Mouse (Mus musculus) CH12.LX (cell line): ENCODE measurements around the gene Cyp2a12. TPM values are rescaled to one million over a fixed set of nuclear protein-coding genes. Genes with fewer than 3 reads are reported as not detected.
"Not testable (repeated sequence)": the region's sequence is repeated elsewhere in the genome, so short reads cannot be mapped to it uniquely, and the experiment has no call there.

Source experiments
- DNase-seq: peaks from one replicate; pipeline ENCODE4 v3.0.0-alpha.2; 2013; ENCODE audit errors: extremely low read depth
- H3K27ac ChIP-seq: 2 replicates; pipeline ENCODE4 v1.5.1; 2012; ENCODE audit warnings: low read depth, mild to moderate bottlenecking, control low read depth, moderate library complexity; ENCODE audit not compliant: insufficient read depth
- H3K27me3 ChIP-seq: replicated peaks from 2 replicates; pipeline ENCODE3; 2012; ENCODE audit warnings: inconsistent platforms
- H3K36me3 ChIP-seq, 2 experiments: replicated peaks in 1 of 2; 2 replicates each; pipeline versions ENCODE3 to v1.6.1; 2012; ENCODE audit warnings: inconsistent platforms in 1 of 2, low read length in 1 of 2, mild to moderate bottlenecking in 1 of 2, mixed read lengths in 1 of 2, moderate library complexity in 1 of 2; ENCODE audit not compliant: control insufficient read depth in 1 of 2, insufficient read depth in 1 of 2
- H3K4me1 ChIP-seq, 2 experiments: 2 replicates each; pipeline ENCODE4 v1.6.1; 2012; ENCODE audit warnings: inconsistent platforms in 1 of 2, moderate library complexity in 1 of 2; ENCODE audit not compliant: insufficient read depth in 2 of 2, control insufficient read depth in 1 of 2
- H3K4me2 ChIP-seq: 2 replicates; pipeline ENCODE4 v1.6.1; 2012; ENCODE audit warnings: low read depth, mild to moderate bottlenecking, control low read depth; ENCODE audit not compliant: poor library complexity, insufficient read depth, severe bottlenecking
- H3K4me3 ChIP-seq, 3 experiments: fragments of 150-350 bp in 1 of 3; sonication (generic) in 1 of 3; replicated peaks in 1 of 3; 2 replicates each; pipeline versions ENCODE3 to v1.5.1; 2011 to 2012; ENCODE audit warnings: low read depth in 2 of 3, low read length in 2 of 3, mild to moderate bottlenecking in 2 of 3, moderate library complexity in 2 of 3, control low read depth in 1 of 3, improper control_type of control experiment in 1 of 3, inconsistent platforms in 1 of 3, mixed read lengths in 1 of 3; ENCODE audit not compliant: poor library complexity in 1 of 3
- H3K79me2 ChIP-seq: replicated peaks from 2 replicates; pipeline ENCODE4 v1.6.1; 2012; ENCODE audit warnings: mild to moderate bottlenecking, moderate library complexity; ENCODE audit not compliant: control insufficient read depth, poor library complexity, insufficient read depth, severe bottlenecking; ENCODE audit errors: extremely low read depth
- H3K9ac ChIP-seq: 2 replicates; pipeline ENCODE4 v1.6.1; 2012; ENCODE audit warnings: low read depth, mild to moderate bottlenecking, control low read depth, moderate library complexity; ENCODE audit not compliant: insufficient read depth
- H3K9me3 ChIP-seq: replicated peaks from 2 replicates; pipeline ENCODE3; 2012; ENCODE audit warnings: low read length, inconsistent platforms, mixed read lengths
- BHLHE40 ChIP-seq: IDR thresholded peaks from 2 replicates; pipeline ENCODE4 v1.6.1; 2011; ENCODE audit warnings: mild to moderate bottlenecking, low read depth, low read length, improper control_type of control experiment
- CHD2 ChIP-seq: IDR thresholded peaks from 2 replicates; pipeline ENCODE4 v1.6.1; 2011; ENCODE audit warnings: low read length, improper control_type of control experiment
- CTCF ChIP-seq, 2 experiments: IDR thresholded peaks in 1 of 2; conservative IDR thresholded peaks in 1 of 2; 2 replicates each; pipeline ENCODE4 v1.5.1; 2011 to 2012; ENCODE audit warnings: low read depth in 2 of 2, low read length in 2 of 2, improper control_type of control experiment in 1 of 2, inconsistent platforms in 1 of 2, mild to moderate bottlenecking in 1 of 2, moderate library complexity in 1 of 2
- E2F4 ChIP-seq: IDR thresholded peaks from 2 replicates; pipeline ENCODE4 v1.6.1; 2011; ENCODE audit warnings: low read depth, low read length, improper control_type of control experiment; ENCODE audit not compliant: insufficient replicate concordance
- ELF1 ChIP-seq: IDR thresholded peaks from 2 replicates; pipeline ENCODE4 v1.6.1; 2014; ENCODE audit warnings: low read depth, mild to moderate bottlenecking, inconsistent platforms, low read length, improper control_type of control experiment
- EP300 ChIP-seq: IDR thresholded peaks from 2 replicates; pipeline ENCODE4 v1.6.1; 2011; ENCODE audit warnings: low read length, improper control_type of control experiment
- MAZ ChIP-seq: IDR thresholded peaks from 2 replicates; pipeline ENCODE4 v1.6.1; 2012; ENCODE audit warnings: low read depth, mild to moderate bottlenecking, inconsistent platforms, low read length, improper control_type of control experiment, moderate library complexity
- MYC ChIP-seq: IDR thresholded peaks from 2 replicates; pipeline ENCODE4 v1.6.1; 2011; ENCODE audit warnings: low read depth, mild to moderate bottlenecking, improper control_type of control experiment, low read length
- NRF1 ChIP-seq: IDR thresholded peaks from 2 replicates; pipeline ENCODE4 v1.6.1; 2014; ENCODE audit warnings: low read depth, mild to moderate bottlenecking, inconsistent platforms, low read length, improper control_type of control experiment, moderate library complexity
- SIN3A ChIP-seq: IDR thresholded peaks from 2 replicates; pipeline ENCODE4 v1.6.1; 2012; ENCODE audit warnings: low read length, improper control_type of control experiment, inconsistent platforms
- SMC3 ChIP-seq: IDR thresholded peaks from 2 replicates; pipeline ENCODE4 v1.6.1; 2011; ENCODE audit warnings: low read depth, low read length, improper control_type of control experiment
- TBP ChIP-seq: conservative IDR thresholded peaks from 2 replicates; pipeline ENCODE4 v1.6.1; 2011; ENCODE audit warnings: low read depth, low read length, improper control_type of control experiment
- UBTF ChIP-seq: IDR thresholded peaks from 2 replicates; pipeline ENCODE4 v1.6.1; 2012; ENCODE audit warnings: low read depth, mild to moderate bottlenecking, inconsistent platforms, low read length, improper control_type of control experiment, moderate library complexity
- USF2 ChIP-seq: conservative IDR thresholded peaks from 2 replicates; pipeline ENCODE4 v1.6.1; 2011; ENCODE audit warnings: low read depth, low read length, improper control_type of control experiment
- ZC3H11A ChIP-seq: IDR thresholded peaks from 2 replicates; pipeline ENCODE4 v1.6.1; 2012; ENCODE audit warnings: low read depth, mild to moderate bottlenecking, inconsistent platforms, low read length, improper control_type of control experiment
- ZKSCAN1 ChIP-seq: IDR thresholded peaks from 2 replicates; pipeline ENCODE4 v1.6.1; 2012; ENCODE audit warnings: low read depth, inconsistent platforms, low read length, improper control_type of control experiment, borderline replicate concordance
- ZNF384 ChIP-seq: IDR thresholded peaks from 2 replicates; pipeline ENCODE4 v1.6.1; 2012; ENCODE audit warnings: low read depth, low read length, improper control_type of control experiment, inconsistent platforms
- dilution Hi-C: fragments of 300-500 bp; cut with MboI; formaldehyde crosslinking; loops from 2 replicates; pipeline ENCODE4 v1.14.3; 2020; ENCODE audit warnings: low sequenced_read_pairs; ENCODE audit not compliant: extremely low pct_unique_long_range_greater_than_20kb, extremely low pct_ligation_motif_present
- in situ Hi-C: fragments of 300-500 bp; cut with MboI; formaldehyde crosslinking; loops from 3 replicates; pipeline ENCODE4 v1.14.3; 2019; ENCODE audit warnings: low sequenced_read_pairs, low pct_ligation_motif_present, low pct_unique_long_range_greater_than_20kb, mixed read lengths
- polyA plus RNA-seq: library from polyadenylated mRNA; unstranded; fragments of >175 nt; gene quantifications from 2 replicates; pipeline ENCODE4 v1.2.1, GENCODE M21; 2012; ENCODE audit warnings: low read depth; ENCODE audit not compliant: insufficient read length
- total RNA-seq, 2 experiments: library from RNA; depleted of rRNA; stranded (reverse); fragments of 300-350 nt in 1 of 2; fragments of >200 nt in 1 of 2; gene quantifications; 2 replicates each; pipeline ENCODE4 v1.2.3; 2012 to 2014

Gene Cyp2a12
- total RNA-seq (2012; rRNA removed), result not detected in 2 replicates
- not detected in 2 replicates for total RNA-seq (2014; rRNA removed)
- not detected in 2 replicates for polyA plus RNA-seq

DNA sequence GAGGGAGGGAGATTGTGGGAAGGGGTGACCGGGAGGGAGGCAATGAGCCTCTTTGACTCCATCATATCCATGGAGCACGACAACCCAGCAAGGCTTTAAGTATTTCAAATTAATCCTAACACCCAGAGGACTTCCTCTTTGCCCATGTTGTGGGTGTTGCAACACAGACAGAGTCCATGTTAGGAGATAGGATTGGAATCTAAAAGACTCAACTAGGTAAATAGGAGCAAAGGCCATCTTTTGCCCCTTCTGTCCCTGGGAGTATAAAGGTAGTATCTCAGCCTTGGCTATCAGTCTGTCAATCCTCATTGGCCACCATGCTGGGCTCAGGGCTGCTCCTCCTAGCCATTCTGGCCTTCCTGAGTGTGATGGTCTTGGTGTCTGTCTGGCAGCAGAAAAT is at the start of gene Cyp2a12:
Cyp2a12 (plus strand) TSS at position 293 of the 400 bp plus-strand sequence.
- H3K4me1 ChIP-seq, result no peaks in the 10 kb centered on the region
- in situ Hi-C loops, result no loop called here
- H3K36me3 ChIP-seq, result no peaks in the 10 kb centered on the region
- no peak within 1 kb of the TSS for H3K4me3 ChIP-seq
- H3K27me3 ChIP-seq, result peaks cover 25% of the 10 kb centered on the region
- no peak for DNase-seq
- H3K4me2 ChIP-seq, result no peak within 1 kb of the TSS
- no peak within 1 kb of the TSS for H3K27ac ChIP-seq
- TF ChIP-seq CHD2 (no peak), USF2 (no peak), E2F4 (no peak), BHLHE40 (no peak), ELF1 (no peak), ZKSCAN1 (no peak)
- H3K9ac ChIP-seq, result no peak within 1 kb of the TSS
- dilution Hi-C loops, result no loop called here
- no peaks in the 10 kb centered on the region for H3K9me3 ChIP-seq
- H3K79me2 ChIP-seq, result no peaks in the 10 kb centered on the region

DNA sequence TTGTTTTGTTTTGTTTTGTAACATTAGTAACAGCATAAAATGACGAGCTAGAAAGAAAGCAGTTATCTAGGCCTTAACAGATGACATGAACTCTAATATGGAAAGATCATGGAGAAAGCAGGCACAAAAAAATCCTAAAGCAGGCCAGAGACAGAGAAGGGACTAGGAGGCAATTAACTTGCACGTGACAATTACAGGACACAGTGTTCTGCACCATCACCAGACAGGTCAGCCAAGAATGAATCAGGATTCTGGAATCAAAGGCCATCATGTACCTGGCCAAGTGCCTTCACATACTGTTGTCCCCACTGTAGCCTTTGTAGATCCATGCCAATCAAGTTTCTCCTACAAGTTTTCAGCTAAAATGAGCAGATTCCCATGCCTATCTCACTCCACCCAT is 47.4 kb upstream of the Cyp2a12 start:
- dilution Hi-C loops, H3K36me3 ChIP-seq, H3K9me3 ChIP-seq, H3K4me3 ChIP-seq, H3K27ac ChIP-seq, DNase-seq, H3K9ac ChIP-seq, H3K79me2 ChIP-seq, H3K4me1 ChIP-seq, in situ Hi-C loops, H3K4me2 ChIP-seq: not testable (repeated sequence)
- H3K27me3 ChIP-seq, result peaks cover 13% of the 10 kb centered on the region

DNA sequence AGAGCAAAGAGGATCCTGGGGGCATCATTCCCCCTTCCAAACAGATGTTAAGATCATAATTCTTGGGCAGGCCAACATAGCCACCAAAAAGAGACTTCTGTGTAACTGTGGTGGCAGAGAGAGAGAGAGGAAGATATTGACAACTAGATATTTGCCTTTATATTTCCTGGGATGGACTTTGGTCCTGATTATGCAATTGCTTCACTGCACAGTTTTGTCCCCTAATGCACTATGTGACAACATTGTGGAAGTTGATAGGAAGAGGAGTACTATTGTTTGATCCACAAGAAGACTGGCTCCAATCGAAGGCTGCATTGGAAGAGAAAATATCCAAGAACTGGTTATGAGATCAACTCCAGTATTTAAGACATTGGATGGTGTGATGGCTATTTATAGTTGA is 46.9 kb upstream of the Cyp2a12 start:
- H3K4me1 ChIP-seq, H3K27ac ChIP-seq, H3K4me2 ChIP-seq, DNase-seq, H3K36me3 ChIP-seq, H3K9me3 ChIP-seq, H3K79me2 ChIP-seq, in situ Hi-C loops, dilution Hi-C loops, H3K4me3 ChIP-seq, H3K9ac ChIP-seq: not testable (repeated sequence)
- H3K27me3 ChIP-seq, result peaks cover 13% of the 10 kb centered on the region

DNA sequence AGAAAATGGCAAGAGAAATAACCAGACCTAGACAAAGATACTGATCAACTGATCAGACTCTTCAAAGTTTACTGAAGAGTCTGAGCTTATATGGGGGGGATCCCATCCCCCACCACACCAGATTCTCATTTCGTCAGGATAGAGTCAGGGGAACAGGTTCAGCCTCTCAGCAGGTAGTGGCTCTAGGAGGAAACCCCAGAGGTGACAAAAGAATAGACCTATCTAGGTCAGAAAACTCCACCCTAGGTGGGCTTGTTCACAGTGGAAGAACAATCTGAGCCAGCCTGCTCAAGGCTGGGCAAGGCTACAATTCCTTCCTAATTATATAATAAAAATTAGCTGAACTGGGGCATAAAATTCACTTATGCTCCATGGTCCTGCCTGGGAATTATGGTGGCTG is 46.3 kb upstream of the Cyp2a12 start:
- Histone ChIP-seq H3K9me3 (no peaks in the 10 kb centered on the region), H3K4me1 (no peaks in the 10 kb centered on the region), H3K9ac (no peak overlapping the region), H3K79me2 (no peaks in the 10 kb centered on the region), H3K4me2 (no peak overlapping the region), H3K27ac (no peak overlapping the region), H3K27me3 (peaks cover 13% of the 10 kb centered on the region), H3K36me3 (no peaks in the 10 kb centered on the region), H3K4me3 (no peak overlapping the region)
- DNase-seq, result no peak
- dilution Hi-C loops, result no loop called here
- TF ChIP-seq UBTF (no peak), TBP (no peak), EP300 (no peak), ZC3H11A (no peak), ZNF384 (no peak), SMC3 (no peak), MAZ (no peak), SIN3A (no peak), USF2 (no peak), CTCF (conservative IDR thresholded peaks at IDR 0.05 in 1 of 2, IDR thresholded peaks at IDR 0.05 in 1 of 2; ENCODE audit: low read depth in 2 of 2, low read length in 2 of 2) (no peak), NRF1 (no peak), MYC (no peak)
- in situ Hi-C loops, result no loop called here
